Mouse (Mus musculus): Measurements from ENCODE around the gene Gm21858.
"Not testable (repeated sequence)": the region's sequence is repeated elsewhere in the genome, so short reads cannot be mapped to it uniquely, and the experiment has no call there.

Gm21858 gene

DNA sequence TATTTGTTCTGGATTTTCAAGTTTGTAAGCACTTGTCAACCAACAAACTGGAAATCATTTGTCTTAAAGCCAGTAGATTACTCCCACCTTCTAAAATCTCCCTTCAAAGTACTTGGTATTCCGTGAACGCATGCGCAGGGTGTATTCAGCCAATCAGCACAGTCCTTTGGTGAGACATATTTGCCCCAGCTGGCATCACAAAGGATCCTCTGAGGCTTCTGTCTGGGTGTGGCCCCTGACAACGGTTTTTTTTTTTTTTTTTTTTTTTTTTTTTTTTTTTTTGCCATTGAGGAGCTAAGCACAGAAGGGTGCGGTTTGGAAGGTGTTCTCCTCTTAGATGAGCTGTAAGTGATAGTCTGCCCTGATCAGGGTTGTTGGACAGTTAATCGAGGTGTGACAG is at the start of gene Gm21858:
TSS of gene Gm21858 (plus strand) at position 301 of the 400 bp plus-strand sequence.
- not testable (repeated sequence) for DNase-seq (ENCODE audit: low read depth, low spot score)
